Mouse (Mus musculus): ENCODE measurements at regions not wholly inside any gene's neighbourhood (a gene's known extent, or its start where the extent isn't known, plus 50 kb on each side); places are given as distances from the start of the nearest gene placed in this dataset.

GRCm38 (mm10) chr15:88033725-88034124 is 489.6 kb downstream of the Fam19a5 start:
- intact Hi-C loops (cut with DNase I), result no loop called here
- DNase-seq, result no peak

GRCm38 (mm10) chr15:88035486-88035885 is 491.4 kb downstream of the Fam19a5 start:
- intact Hi-C loops (cut with DNase I), result no loop called here
- no peak for DNase-seq

- intact Hi-C loops (cut with DNase I), result no loop called here
- peak; percentile 15 to 25 for DNase-seq
Observed at GRCm38 (mm10) chr15:88036146-88037000, 492.3 kb downstream of the Fam19a5 start.

GRCm38 (mm10) chr15:88037606-88038005 is 493.5 kb downstream of the Fam19a5 start:
- intact Hi-C loops (cut with DNase I), result no loop called here
- DNase-seq, result no peak

- intact Hi-C loops (cut with DNase I), result no loop called here
- DNase-seq, result no peak
Observed at GRCm38 (mm10) chr15:88042821-88043220, 498.7 kb downstream of the Fam19a5 start.

GRCm38 (mm10) chr15:88058071-88058470 is 514.0 kb downstream of the Fam19a5 start:
- no peak for DNase-seq
- intact Hi-C loops (cut with DNase I), result no loop called here

- intact Hi-C loops (cut with DNase I), result no loop called here
- DNase-seq, result no peak
Observed at GRCm38 (mm10) chr15:88060935-88061334, 516.8 kb downstream of the Fam19a5 start.

GRCm38 (mm10) chr15:88063041-88063440 is 518.9 kb downstream of the Fam19a5 start:
- DNase-seq, result no peak
- intact Hi-C loops (cut with DNase I), result no loop called here

GRCm38 (mm10) chr15:88068476-88068875 is 524.4 kb downstream of the Fam19a5 start:
- intact Hi-C loops (cut with DNase I), result no loop called here
- DNase-seq, result no peak

GRCm38 (mm10) chr15:88072676-88073075 is 527.4 kb upstream of the Zdhhc25 start:
- no peak for DNase-seq
- intact Hi-C loops (cut with DNase I), result no loop called here

GRCm38 (mm10) chr15:88083911-88084310 is 516.2 kb upstream of the Zdhhc25 start:
- intact Hi-C loops (cut with DNase I), result no loop called here
- DNase-seq, result no peak

GRCm38 (mm10) chr15:88085631-88086030 is 514.5 kb upstream of the Zdhhc25 start:
- intact Hi-C loops (cut with DNase I), result no loop called here
- peak in 1 of 2 experiments; percentile 1 for DNase-seq

GRCm38 (mm10) chr15:88089486-88089885 is 510.6 kb upstream of the Zdhhc25 start:
- DNase-seq, result no peak
- intact Hi-C loops (cut with DNase I), result no loop called here

- no peak for DNase-seq
- intact Hi-C loops (cut with DNase I), result no loop called here
Observed at GRCm38 (mm10) chr15:88091390-88091789, 508.7 kb upstream of the Zdhhc25 start.

GRCm38 (mm10) chr15:88120376-88120775 is 479.7 kb upstream of the Zdhhc25 start:
- no peak for DNase-seq
- intact Hi-C loops (cut with DNase I), result no loop called here

GRCm38 (mm10) chr15:88123907-88124523 is 476.1 kb upstream of the Zdhhc25 start:
- DNase-seq, result no peak

GRCm38 (mm10) chr15:88146118-88146517 is 454.0 kb upstream of the Zdhhc25 start:
- DNase-seq, result peak; percentile 6 to 17
- intact Hi-C loops (cut with DNase I), result no loop called here

More at GRCm38 (mm10) chr15:88123907-88124523, 476.1 kb upstream of the Zdhhc25 start:
- intact Hi-C loops (cut with DNase I), result no loop called here

- intact Hi-C loops (cut with DNase I), result no loop called here
- DNase-seq, result no peak
Observed at GRCm38 (mm10) chr15:88151199-88151598, 448.9 kb upstream of the Zdhhc25 start.

GRCm38 (mm10) chr15:88159618-88160170 is 440.4 kb upstream of the Zdhhc25 start:
- intact Hi-C loops (cut with DNase I), result no loop called here
- no peak for DNase-seq

- intact Hi-C loops (cut with DNase I), result no loop called here
- DNase-seq, result no peak
Observed at GRCm38 (mm10) chr15:88160291-88160690, 439.8 kb upstream of the Zdhhc25 start.

- no peak for DNase-seq
- intact Hi-C loops (cut with DNase I), result no loop called here
Observed at GRCm38 (mm10) chr15:88163438-88163837, 436.7 kb upstream of the Zdhhc25 start.

- DNase-seq, result peak; percentile 17 to 53
- intact Hi-C loops (cut with DNase I), result no loop called here
Observed at GRCm38 (mm10) chr15:88174326-88174725, 425.8 kb upstream of the Zdhhc25 start.
